Mouse (Mus musculus): ENCODE measurements around the gene Gm13271. TPM values are rescaled to one million over a fixed set of nuclear protein-coding genes. Genes with fewer than 3 reads are reported as not detected.
"Not testable (repeated sequence)": the region's sequence is repeated elsewhere in the genome, so short reads cannot be mapped to it uniquely, and the experiment has no call there.

Gene Gm13271
- polyA plus RNA-seq, 1 experiment from 2014 or later, result not detected

GRCm38 (mm10) chr4:88758751-88759150, 4.1 kb downstream of the Gm13271 start:
- not testable (repeated sequence) for H3K4me3 ChIP-seq (replicated peaks; ENCODE audit: low read length); H3K27me3 ChIP-seq (replicated peaks; ENCODE audit: control insufficient read depth, insufficient read depth, low read length); ATAC-seq; H3K36me3 ChIP-seq (ENCODE audit: control insufficient read depth, insufficient read depth); H3K27ac ChIP-seq (ENCODE audit: low read length); H3K9me3 ChIP-seq (ENCODE audit: control insufficient read depth, low read length); H3K4me1 ChIP-seq (replicated peaks; ENCODE audit: control insufficient read depth, insufficient read depth, low read length); H3K9ac ChIP-seq (replicated peaks; ENCODE audit: low read depth, low read length); H3K4me2 ChIP-seq (ENCODE audit: low read length)
- 89% methylated on average over 6 of the region's 9 CpGs for WGBS

GRCm38 (mm10) chr4:88759610-88760268, 5.1 kb downstream of the Gm13271 start, which contains the start of gene Gm13283:
Gene Gm13283, plus strand, starts transcription at chr4:88760119.
- WGBS, result 26% methylated on average over 7 of the region's 14 CpGs
- ATAC-seq, result not testable (repeated sequence)
- peak within 1 kb of the TSS; percentile 40 for H3K4me3 ChIP-seq (replicated peaks; ENCODE audit: low read length)

GRCm38 (mm10) chr4:88760431-88760830, 5.8 kb downstream of the Gm13271 start:
- ATAC-seq, result not testable (repeated sequence)

More at GRCm38 (mm10) chr4:88759610-88760268, 5.1 kb downstream of the Gm13271 start, which contains the start of gene Gm13283:
- H3K27ac ChIP-seq (ENCODE audit: low read length); H3K27me3 ChIP-seq (replicated peaks; ENCODE audit: control insufficient read depth, insufficient read depth, low read length); H3K4me1 ChIP-seq (replicated peaks; ENCODE audit: control insufficient read depth, insufficient read depth, low read length); H3K36me3 ChIP-seq (ENCODE audit: control insufficient read depth, insufficient read depth); H3K9me3 ChIP-seq (ENCODE audit: control insufficient read depth, low read length); H3K9ac ChIP-seq (replicated peaks; ENCODE audit: low read depth, low read length): not testable (repeated sequence)
- peak within 1 kb of the TSS; percentile 60 for H3K4me2 ChIP-seq (ENCODE audit: low read length)

GRCm38 (mm10) chr4:88761776-88762175, 7.1 kb downstream of the Gm13271 start:
- not testable (repeated sequence) for H3K4me3 ChIP-seq (replicated peaks; ENCODE audit: low read length); H3K36me3 ChIP-seq (ENCODE audit: control insufficient read depth, insufficient read depth); H3K9me3 ChIP-seq (ENCODE audit: control insufficient read depth, low read length); ATAC-seq; H3K27ac ChIP-seq (ENCODE audit: low read length); H3K4me2 ChIP-seq (ENCODE audit: low read length); H3K9ac ChIP-seq (replicated peaks; ENCODE audit: low read depth, low read length); H3K4me1 ChIP-seq (replicated peaks; ENCODE audit: control insufficient read depth, insufficient read depth, low read length); H3K27me3 ChIP-seq (replicated peaks; ENCODE audit: control insufficient read depth, insufficient read depth, low read length)
- 68% methylated on average over 6 of the region's 8 CpGs for WGBS

More at GRCm38 (mm10) chr4:88760431-88760830, 5.8 kb downstream of the Gm13271 start:
- H3K9me3 ChIP-seq (ENCODE audit: control insufficient read depth, low read length); H3K27ac ChIP-seq (ENCODE audit: low read length); H3K4me1 ChIP-seq (replicated peaks; ENCODE audit: control insufficient read depth, insufficient read depth, low read length); H3K27me3 ChIP-seq (replicated peaks; ENCODE audit: control insufficient read depth, insufficient read depth, low read length); H3K36me3 ChIP-seq (ENCODE audit: control insufficient read depth, insufficient read depth); H3K9ac ChIP-seq (replicated peaks; ENCODE audit: low read depth, low read length): not testable (repeated sequence)
- H3K4me3 ChIP-seq (replicated peaks; ENCODE audit: low read length), result peak overlapping the region; percentile 40
- H3K4me2 ChIP-seq (ENCODE audit: low read length), result peak overlapping the region; percentile 60
- 1% methylated on average over 22 of the region's 28 CpGs for WGBS

- 59% methylated on average over 8 of the region's 9 CpGs for WGBS
- H3K27ac ChIP-seq (ENCODE audit: low read length); H3K4me1 ChIP-seq (replicated peaks; ENCODE audit: control insufficient read depth, insufficient read depth, low read length); H3K4me2 ChIP-seq (ENCODE audit: low read length); ATAC-seq; H3K36me3 ChIP-seq (ENCODE audit: control insufficient read depth, insufficient read depth); H3K4me3 ChIP-seq (replicated peaks; ENCODE audit: low read length); H3K9ac ChIP-seq (replicated peaks; ENCODE audit: low read depth, low read length); H3K27me3 ChIP-seq (replicated peaks; ENCODE audit: control insufficient read depth, insufficient read depth, low read length); H3K9me3 ChIP-seq (ENCODE audit: control insufficient read depth, low read length): not testable (repeated sequence)
Measured at GRCm38 (mm10) chr4:88762341-88762740, 7.7 kb downstream of the Gm13271 start.

- not testable (repeated sequence) for H3K27me3 ChIP-seq (replicated peaks; ENCODE audit: control insufficient read depth, insufficient read depth, low read length); H3K27ac ChIP-seq (ENCODE audit: low read length); H3K9me3 ChIP-seq (ENCODE audit: control insufficient read depth, low read length); H3K36me3 ChIP-seq (ENCODE audit: control insufficient read depth, insufficient read depth); ATAC-seq; H3K4me1 ChIP-seq (replicated peaks; ENCODE audit: control insufficient read depth, insufficient read depth, low read length); H3K9ac ChIP-seq (replicated peaks; ENCODE audit: low read depth, low read length)
- peak overlapping the region; percentile 61 for H3K4me2 ChIP-seq (ENCODE audit: low read length)
- WGBS, result 3% methylated on average over 19 of the region's 42 CpGs
- peak overlapping the region; percentile 40 for H3K4me3 ChIP-seq (replicated peaks; ENCODE audit: low read length)
Measured at GRCm38 (mm10) chr4:88763384-88764018, 8.8 kb downstream of the Gm13271 start.

- not testable (repeated sequence) for H3K4me2 ChIP-seq (ENCODE audit: low read length); H3K27me3 ChIP-seq (replicated peaks; ENCODE audit: control insufficient read depth, insufficient read depth, low read length); H3K9me3 ChIP-seq (ENCODE audit: control insufficient read depth, low read length); H3K36me3 ChIP-seq (ENCODE audit: control insufficient read depth, insufficient read depth); H3K9ac ChIP-seq (replicated peaks; ENCODE audit: low read depth, low read length); H3K27ac ChIP-seq (ENCODE audit: low read length); H3K4me1 ChIP-seq (replicated peaks; ENCODE audit: control insufficient read depth, insufficient read depth, low read length); ATAC-seq; H3K4me3 ChIP-seq (replicated peaks; ENCODE audit: low read length)
- WGBS, result no CpG with 5 or more reads among the region's 32 CpGs
Measured at GRCm38 (mm10) chr4:88773534-88773933, 18.9 kb downstream of the Gm13271 start, which contains the start of gene Gm13290. Gene Gm13290, plus strand, starts transcription at chr4:88773834.

- not testable (repeated sequence) for H3K4me2 ChIP-seq (ENCODE audit: low read length); H3K27ac ChIP-seq (ENCODE audit: low read length); H3K9me3 ChIP-seq (ENCODE audit: control insufficient read depth, low read length); H3K9ac ChIP-seq (replicated peaks; ENCODE audit: low read depth, low read length); H3K4me1 ChIP-seq (replicated peaks; ENCODE audit: control insufficient read depth, insufficient read depth, low read length); ATAC-seq; H3K36me3 ChIP-seq (ENCODE audit: control insufficient read depth, insufficient read depth); H3K4me3 ChIP-seq (replicated peaks; ENCODE audit: low read length); H3K27me3 ChIP-seq (replicated peaks; ENCODE audit: control insufficient read depth, insufficient read depth, low read length)
- WGBS, result no CpG with 5 or more reads among the region's 29 CpGs
Measured at GRCm38 (mm10) chr4:88776622-88777021, 22.0 kb downstream of the Gm13271 start, which contains the start of gene Gm13289. Gene Gm13289, plus strand, starts transcription at chr4:88776922.

GRCm38 (mm10) chr4:88779550-88779949, 24.9 kb downstream of the Gm13271 start, which contains the start of gene Gm13272:
Gene Gm13272, plus strand, starts transcription at chr4:88779850.
- H3K9ac ChIP-seq (replicated peaks; ENCODE audit: low read depth, low read length); H3K4me1 ChIP-seq (replicated peaks; ENCODE audit: control insufficient read depth, insufficient read depth, low read length); H3K27ac ChIP-seq (ENCODE audit: low read length); H3K36me3 ChIP-seq (ENCODE audit: control insufficient read depth, insufficient read depth); ATAC-seq; H3K4me2 ChIP-seq (ENCODE audit: low read length); H3K4me3 ChIP-seq (replicated peaks; ENCODE audit: low read length); H3K9me3 ChIP-seq (ENCODE audit: control insufficient read depth, low read length); H3K27me3 ChIP-seq (replicated peaks; ENCODE audit: control insufficient read depth, insufficient read depth, low read length): not testable (repeated sequence)
- no CpG with 5 or more reads among the region's 29 CpGs for WGBS

All from forebrain, embryonic 16.5 days (tissue).